Mouse (Mus musculus) olfactory bulb, adult 2 months (tissue): ENCODE measurements around the gene Itprip. TPM values are rescaled to one million over a fixed set of nuclear protein-coding genes. Genes with fewer than 3 reads are reported as not detected.

Experiments used
- H3K27ac ChIP-seq: fragments of 200-500 bp; 2 replicates; pipeline ENCODE4 v1.5.1; 2012; ENCODE audit warnings: low read depth, low read length; ENCODE audit not compliant: insufficient read depth
- H3K4me1 ChIP-seq: fragments of 200-500 bp; 2 replicates; pipeline ENCODE4 v1.6.1; 2012; ENCODE audit warnings: low read length; ENCODE audit not compliant: control insufficient read depth, insufficient read depth
- H3K4me3 ChIP-seq: fragments of 200-500 bp; 2 replicates; pipeline ENCODE4 v1.5.1; 2012; ENCODE audit warnings: mild to moderate bottlenecking, low read depth, low read length, moderate library complexity; ENCODE audit not compliant: insufficient read depth
- CTCF ChIP-seq: fragments of 200-500 bp; IDR thresholded peaks from 2 replicates; pipeline ENCODE4 v1.5.1; 2012; ENCODE audit warnings: low read depth, mild to moderate bottlenecking, low read length, moderate library complexity; ENCODE audit not compliant: insufficient read depth
- POLR2A ChIP-seq: fragments of 200-500 bp; IDR thresholded peaks from 2 replicates; pipeline ENCODE4 v1.6.1; 2012; ENCODE audit warnings: mild to moderate bottlenecking, low read depth, low read length, moderate library complexity; ENCODE audit not compliant: insufficient read depth
- WGBS: fragments of 180-500 bp; shearing (Covaris S2); methylation state at CpG from one replicate; pipeline ENCODE4 v1.1.7; 2018; 5-methylcytosine and 5-hydroxymethylcytosine counted together
- polyA plus RNA-seq: library from polyadenylated mRNA; stranded (reverse); fragments of >200 nt; gene quantifications from 2 replicates; pipeline ENCODE4 v1.2.4, GENCODE M21; 2012; ENCODE audit warnings: low replicate concordance; ENCODE audit not compliant: missing spikeins, insufficient read depth, insufficient read length

Itprip gene
- polyA plus RNA-seq, 1 experiment, result not detected

- no peak for TF ChIP-seq POLR2A
- TF ChIP-seq CTCF, result no peak
- no peak overlapping the region for H3K4me3 ChIP-seq
- no peak overlapping the region for H3K27ac ChIP-seq
- 84% methylated on average over 11 of the region's 11 CpGs for WGBS
- peaks cover 14% of the 10 kb centered on the region for H3K4me1 ChIP-seq
Measured at GRCm38 (mm10) chr19:47936490-47936889, 17.4 kb upstream of the Itprip start.

DNA sequence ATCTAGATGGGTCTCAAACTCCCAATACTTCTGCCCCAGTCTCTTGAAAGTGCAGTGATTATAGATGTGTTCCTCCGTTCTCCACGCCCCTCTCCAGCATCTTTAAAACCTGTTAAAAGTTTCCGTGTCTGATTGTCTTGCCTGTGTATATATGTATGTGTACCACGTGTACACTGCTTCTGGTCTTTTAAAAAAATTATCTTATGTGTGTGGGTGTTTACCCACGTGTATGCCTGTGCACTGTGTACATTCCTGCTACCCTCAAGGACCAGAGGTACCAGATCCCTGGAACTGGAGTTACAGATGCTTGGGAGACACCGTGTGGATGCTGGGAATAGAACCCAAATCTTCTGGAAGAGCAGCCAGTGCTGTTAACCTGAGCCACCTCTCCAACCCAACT is 16.4 kb upstream of the Itprip start:
- Histone ChIP-seq H3K4me1 (peaks cover 14% of the 10 kb centered on the region), H3K4me3 (no peak overlapping the region), H3K27ac (no peak overlapping the region)
- WGBS, result 88% methylated on average over 6 of the region's 6 CpGs
- TF ChIP-seq POLR2A (no peak), CTCF (no peak)

DNA sequence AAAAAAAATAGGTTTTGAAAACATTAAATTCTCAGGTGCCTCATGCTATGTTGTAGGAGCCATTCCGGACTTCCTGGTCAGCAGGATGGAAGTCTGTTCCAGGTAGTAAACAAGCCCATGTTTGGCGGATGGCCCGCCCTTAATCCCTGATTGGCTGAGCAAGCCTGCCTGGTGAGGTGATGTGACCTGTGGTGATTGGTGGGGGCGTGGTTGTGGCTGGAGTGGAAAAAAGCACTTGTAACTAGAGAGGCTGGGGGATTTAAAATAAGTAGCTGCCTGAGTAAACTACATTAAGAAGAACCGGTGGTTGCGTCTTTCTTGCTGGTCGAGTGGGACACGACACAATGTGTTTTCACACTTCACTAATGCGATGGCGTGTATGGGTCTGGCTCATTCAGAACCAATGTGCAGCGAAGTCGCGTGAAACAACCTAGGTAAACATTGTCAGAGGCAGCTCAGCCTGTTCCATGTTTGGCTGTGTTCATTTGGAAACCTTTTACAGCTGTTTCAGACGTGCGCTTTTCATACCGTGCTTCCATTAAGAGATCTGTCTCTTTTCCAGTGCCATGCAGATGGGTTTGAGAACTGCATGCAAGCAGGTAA is 15.6 kb upstream of the Itprip start:
- H3K4me3 ChIP-seq, result no peak overlapping the region
- peaks cover 12% of the 10 kb centered on the region for H3K4me1 ChIP-seq
- no peak overlapping the region for H3K27ac ChIP-seq
- 77% methylated on average over 16 of the region's 16 CpGs for WGBS
- TF ChIP-seq POLR2A, result no peak
- no peak for TF ChIP-seq CTCF

DNA sequence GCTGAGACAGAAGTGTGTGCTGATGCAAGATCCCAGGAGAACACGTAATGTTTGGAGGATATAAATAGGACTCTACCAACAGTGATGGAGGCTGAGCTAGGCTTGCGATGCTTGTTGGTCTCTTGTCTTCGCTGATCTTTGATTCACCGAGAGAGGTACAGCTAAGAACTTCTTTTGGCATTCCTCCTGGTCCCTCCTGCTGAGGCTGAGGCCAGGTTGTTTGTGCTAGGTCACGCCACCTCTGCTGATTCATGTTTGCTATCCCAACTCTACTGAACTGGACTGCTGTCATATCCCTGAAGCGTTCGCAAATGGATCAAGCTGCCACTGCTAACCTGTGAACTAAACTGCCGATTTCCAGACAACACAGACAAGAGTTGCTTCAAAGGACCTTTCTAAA is 15.0 kb upstream of the Itprip start:
- TF ChIP-seq POLR2A (no peak), CTCF (no peak)
- Histone ChIP-seq H3K4me1 (peaks cover 12% of the 10 kb centered on the region), H3K4me3 (no peak overlapping the region), H3K27ac (no peak overlapping the region)
- WGBS, result 93% methylated on average over 8 of the region's 8 CpGs

- no peak overlapping the region for H3K27ac ChIP-seq
- no peak overlapping the region for H3K4me3 ChIP-seq
- WGBS, result 41% methylated on average over 7 of the region's 7 CpGs
- no peak for TF ChIP-seq POLR2A
- TF ChIP-seq CTCF, result no peak
- H3K4me1 ChIP-seq, result no peaks in the 10 kb centered on the region
Measured at GRCm38 (mm10) chr19:47931982-47932638, 13.0 kb upstream of the Itprip start.

GRCm38 (mm10) chr19:47929043-47929442 is 9.9 kb upstream of the Itprip start:
- no peaks in the 10 kb centered on the region for H3K4me1 ChIP-seq
- TF ChIP-seq CTCF (no peak), POLR2A (no peak)
- H3K27ac ChIP-seq, result no peak overlapping the region
- 94% methylated on average over 4 of the region's 4 CpGs for WGBS
- no peak overlapping the region for H3K4me3 ChIP-seq

GRCm38 (mm10) chr19:47927032-47927431 is 7.9 kb upstream of the Itprip start:
- H3K4me1 ChIP-seq, result no peaks in the 10 kb centered on the region
- no peak overlapping the region for H3K4me3 ChIP-seq
- no peak overlapping the region for H3K27ac ChIP-seq
- no peak for TF ChIP-seq CTCF
- no peak for TF ChIP-seq POLR2A
- WGBS, result 94% methylated on average over 2 of the region's 2 CpGs

GRCm38 (mm10) chr19:47925819-47926218 is 6.7 kb upstream of the Itprip start:
- no peak overlapping the region for H3K4me3 ChIP-seq
- TF ChIP-seq CTCF (no peak), POLR2A (no peak)
- no peaks in the 10 kb centered on the region for H3K4me1 ChIP-seq
- H3K27ac ChIP-seq, result no peak overlapping the region
- 87% methylated on average over 7 of the region's 7 CpGs for WGBS

- WGBS, result 1% methylated on average over 8 of the region's 8 CpGs
- TF ChIP-seq CTCF (no peak), POLR2A (no peak)
- peaks cover 7% of the 10 kb centered on the region for H3K4me1 ChIP-seq
- no peak overlapping the region for H3K27ac ChIP-seq
- H3K4me3 ChIP-seq, result no peak overlapping the region
Measured at GRCm38 (mm10) chr19:47919966-47920375, 872 bp upstream of the Itprip start.

DNA sequence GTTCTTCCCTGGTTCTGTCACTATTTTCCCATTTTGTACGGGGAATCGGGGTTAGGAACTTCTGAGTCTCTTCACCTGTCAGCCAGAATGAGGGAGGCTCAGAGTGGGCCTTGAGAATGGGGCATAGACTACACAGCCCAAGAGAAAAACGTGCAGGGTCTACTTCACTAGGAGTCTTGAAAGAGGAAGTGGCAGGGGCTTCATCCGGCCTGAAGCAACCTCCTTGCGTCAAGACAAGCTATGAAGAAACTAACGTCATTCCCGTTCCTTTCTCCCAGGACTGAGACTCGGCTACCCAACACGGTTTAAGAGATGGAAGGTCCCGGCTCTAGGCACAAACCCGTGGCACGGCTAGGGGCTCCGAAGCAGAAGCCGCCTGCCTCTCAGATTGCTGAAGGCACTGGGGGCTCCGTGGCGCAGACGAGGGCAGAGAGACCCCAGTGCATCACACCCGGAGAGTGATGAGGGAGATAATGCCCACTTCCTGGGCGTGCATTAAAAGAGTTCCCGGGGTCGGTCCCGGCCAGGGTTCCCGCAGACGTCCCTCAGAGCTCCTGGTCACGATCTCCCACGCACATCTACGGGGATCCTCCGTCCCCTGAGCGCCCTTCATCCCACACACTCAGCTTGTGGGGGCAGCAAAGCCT is 521 bp downstream of the Itprip start:
- Histone ChIP-seq H3K4me3 (peak overlapping the region; percentile 75), H3K4me1 (peaks cover 7% of the 10 kb centered on the region), H3K27ac (no peak overlapping the region)
- TF ChIP-seq POLR2A, result no peak
- no peak for TF ChIP-seq CTCF
- 4% methylated on average over 29 of the region's 29 CpGs for WGBS
